Mouse (Mus musculus): ENCODE measurements around the gene Gm20518.

Gm20518 gene

DNA sequence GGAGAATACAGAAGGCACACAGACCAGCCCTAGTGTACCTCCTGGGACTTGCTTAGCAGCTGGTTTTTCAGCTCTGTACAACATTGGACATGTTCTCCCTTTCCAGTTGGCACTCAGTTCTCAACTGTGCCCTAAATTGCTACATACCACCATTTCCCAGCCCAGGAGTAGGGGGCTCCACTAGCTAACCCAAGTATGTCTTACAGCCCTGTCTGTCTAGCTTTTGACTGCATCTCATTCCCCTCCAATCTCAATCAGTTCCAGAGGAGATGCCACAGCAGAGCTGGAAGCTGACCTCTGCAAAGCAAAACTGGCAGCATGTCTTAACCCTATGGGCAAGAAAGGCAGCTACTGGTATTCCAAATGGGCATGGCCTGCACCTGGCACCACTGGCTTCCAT is 4.6 kb upstream of the Gm20518 start:
- no peak for DNase-seq (ENCODE audit: inconsistent ontology term)

DNA sequence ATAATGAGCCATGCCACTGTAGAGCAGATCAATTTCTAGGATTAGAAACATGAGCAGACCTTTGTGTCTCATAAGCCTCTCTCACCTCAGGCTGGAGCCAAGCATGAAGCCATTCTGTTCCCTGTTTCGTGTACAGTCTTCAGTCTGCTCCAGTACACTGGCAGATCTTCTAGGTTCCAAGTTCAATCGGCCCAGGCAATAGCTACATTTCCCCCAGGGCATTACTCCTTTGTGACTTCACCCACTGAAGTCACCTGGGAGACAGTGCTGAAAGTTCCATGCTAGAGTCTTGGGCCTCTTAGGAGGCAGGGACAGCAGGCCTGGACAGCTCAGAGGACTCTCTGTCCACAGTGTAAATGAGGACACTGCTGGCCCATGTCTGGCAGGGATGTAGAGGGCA is 2.5 kb upstream of the Gm20518 start, which contains the start of gene Tssk1:
Gene Tssk1 (plus strand): TSS at position 301 of the 400 bp plus-strand sequence.
- no peak for DNase-seq (ENCODE audit: inconsistent ontology term)

DNA sequence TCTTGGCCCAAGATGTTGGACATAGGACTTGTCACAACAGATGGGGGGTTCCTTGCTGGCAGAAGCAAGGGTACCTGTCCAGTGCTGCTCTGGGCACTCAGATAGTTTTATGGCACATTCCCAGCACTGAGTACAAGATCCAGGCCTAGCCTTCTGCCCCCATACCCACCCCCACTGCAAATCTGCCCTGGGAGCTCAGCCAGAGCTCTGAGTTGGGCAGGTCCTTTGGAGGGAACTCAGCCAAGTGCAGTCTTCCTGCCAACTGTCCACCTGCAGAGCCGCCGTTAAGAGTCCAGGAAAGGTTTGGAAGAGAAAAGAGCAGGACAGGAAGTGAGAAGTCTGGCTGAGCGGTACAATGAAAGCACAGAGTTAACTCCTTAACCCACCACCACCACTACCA is 1.1 kb upstream of the Gm20518 start:
- DNase-seq (ENCODE audit: inconsistent ontology term) = no peak

GRCm38 (mm10) chr16:17890917-17891566 is 429 bp downstream of the Gm20518 start:
- peak; percentile 76 for DNase-seq (ENCODE audit: inconsistent ontology term)

DNA sequence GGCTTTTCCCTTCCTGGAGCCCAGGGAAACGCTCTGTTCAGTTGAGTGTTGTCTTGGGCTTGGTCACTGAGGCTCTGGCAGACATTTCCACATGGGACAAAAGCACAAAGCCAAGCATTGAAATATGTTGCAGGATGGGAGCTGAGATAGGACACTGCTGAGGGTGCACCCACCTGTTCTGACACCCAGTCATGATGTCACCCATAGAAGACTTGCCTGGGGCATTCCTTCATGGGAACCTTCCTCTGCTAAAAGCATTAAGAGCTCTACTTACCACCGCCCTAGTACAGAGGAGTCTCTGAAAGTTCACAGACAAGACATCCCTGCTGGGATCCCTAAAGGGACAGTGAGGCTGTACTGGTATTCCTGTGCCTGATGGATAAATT is 1.1 kb downstream of the Gm20518 start:
- no peak for DNase-seq (ENCODE audit: inconsistent ontology term)

DNA sequence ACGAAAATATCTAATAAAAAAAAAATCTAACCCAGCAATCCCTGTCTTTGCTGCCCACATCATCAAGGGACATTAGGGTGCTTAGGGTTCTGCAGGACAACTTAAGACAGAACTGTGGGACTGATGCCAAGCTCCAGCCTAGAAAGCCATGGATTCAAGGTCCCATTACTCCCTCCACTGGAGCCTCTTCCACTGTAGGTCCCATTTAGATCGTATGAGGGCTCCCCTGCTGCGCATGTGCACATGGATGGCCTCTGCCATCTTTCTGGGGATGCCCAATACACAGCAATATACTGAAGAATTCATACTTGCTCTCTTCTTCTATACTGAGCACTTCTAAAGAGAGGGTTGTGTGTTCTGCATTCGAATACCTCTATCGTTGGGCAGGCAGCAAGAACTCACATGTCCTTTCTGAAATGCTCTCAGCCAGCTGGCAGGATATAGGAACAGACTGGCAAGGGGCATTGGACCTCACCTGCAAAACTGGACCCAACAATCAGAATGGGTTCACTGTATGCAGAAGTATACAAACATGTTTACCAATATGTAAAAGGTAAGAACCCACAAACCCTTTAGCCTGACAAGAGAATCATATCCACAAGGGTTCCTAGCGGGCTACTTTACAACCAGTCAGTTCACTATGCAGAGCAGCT is 1.7 kb downstream of the Gm20518 start:
- DNase-seq (ENCODE audit: inconsistent ontology term) = no peak

DNA sequence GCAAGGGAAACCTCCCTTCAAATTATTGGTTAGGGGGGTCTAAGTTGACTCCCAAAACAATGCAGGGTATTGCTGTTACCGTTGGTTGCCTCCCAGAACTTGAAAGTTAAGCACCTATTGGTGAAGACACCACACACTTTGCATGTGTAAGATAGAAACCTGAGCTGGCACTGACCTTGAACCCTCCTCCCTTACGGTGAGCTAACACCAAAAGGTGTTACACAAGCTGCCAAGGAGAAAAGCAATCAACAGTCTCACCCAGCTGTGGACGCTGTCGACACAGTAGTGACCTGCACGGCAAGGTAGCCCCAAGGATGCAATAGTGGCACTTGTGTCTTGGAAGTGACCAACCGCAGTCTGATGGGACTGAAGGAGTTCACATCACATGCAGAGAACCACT is 7.4 kb downstream of the Gm20518 start:
- DNase-seq (ENCODE audit: inconsistent ontology term) = no peak

GRCm38 (mm10) chr16:17882196-17882595 is 9.3 kb downstream of the Gm20518 start:
- DNase-seq (ENCODE audit: inconsistent ontology term) = no peak

GRCm38 (mm10) chr16:17879571-17879970 is 11.9 kb downstream of the Gm20518 start:
- no peak for DNase-seq (ENCODE audit: inconsistent ontology term)

- DNase-seq (ENCODE audit: inconsistent ontology term) = peak; percentile 11
These were observed 15.4 kb downstream of the Gm20518 start for GRCm38 (mm10) chr16:17876096-17876495.

GRCm38 (mm10) chr16:17875174-17875573 is 16.3 kb downstream of the Gm20518 start:
- DNase-seq (ENCODE audit: inconsistent ontology term) = no peak

DNA sequence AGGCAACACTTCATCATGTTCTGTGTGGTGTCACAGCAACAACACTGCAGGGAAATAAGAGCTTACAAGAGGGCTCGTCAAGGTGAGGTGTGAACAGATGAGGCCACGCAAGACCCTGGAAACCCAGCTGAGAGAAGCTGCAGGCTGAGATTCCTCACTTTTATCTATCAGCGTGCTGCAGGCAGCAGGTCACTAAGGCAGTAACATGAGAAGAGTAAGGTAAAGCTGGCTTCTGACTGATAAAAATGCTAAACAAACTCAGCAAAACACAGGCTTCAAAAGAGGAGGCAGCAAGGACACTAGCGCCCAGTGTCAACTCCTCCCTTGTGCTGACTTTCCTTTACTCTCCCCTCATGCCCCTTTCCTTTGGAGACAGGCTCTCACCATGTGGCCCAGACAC is 18.5 kb downstream of the Gm20518 start:
- no peak for DNase-seq (ENCODE audit: inconsistent ontology term)

DNA sequence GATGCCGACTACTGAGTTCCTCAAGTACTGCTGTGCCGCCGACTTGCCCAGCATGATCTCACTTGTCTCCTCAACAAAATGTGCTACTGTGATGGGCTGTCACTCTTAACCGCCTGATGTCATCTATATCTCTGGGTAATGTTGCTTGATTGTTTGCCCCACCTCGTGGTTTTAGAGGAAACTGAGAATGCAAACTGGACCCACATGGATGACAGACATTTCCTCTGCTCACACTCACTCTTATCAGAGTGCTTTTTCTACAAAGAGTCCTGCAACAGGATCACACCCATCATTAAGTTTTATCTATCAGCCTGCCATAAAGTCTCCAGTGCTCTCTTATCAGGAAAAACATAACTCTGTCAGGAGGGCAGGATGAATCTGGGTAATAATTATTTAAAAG is 20.2 kb downstream of the Gm20518 start:
- DNase-seq (ENCODE audit: inconsistent ontology term) = no peak

GRCm38 (mm10) chr16:17865770-17866169 is 25.7 kb downstream of the Gm20518 start:
- DNase-seq (ENCODE audit: inconsistent ontology term) = no peak

- no peak for DNase-seq (ENCODE audit: inconsistent ontology term)
These were observed 26.2 kb downstream of the Gm20518 start for GRCm38 (mm10) chr16:17865293-17865692.

- DNase-seq (ENCODE audit: inconsistent ontology term) = no peak
These were observed 32.9 kb downstream of the Gm20518 start for GRCm38 (mm10) chr16:17858592-17858991.

- DNase-seq (ENCODE audit: inconsistent ontology term) = no peak
These were observed 34.3 kb downstream of the Gm20518 start for GRCm38 (mm10) chr16:17857157-17857556.

DNA sequence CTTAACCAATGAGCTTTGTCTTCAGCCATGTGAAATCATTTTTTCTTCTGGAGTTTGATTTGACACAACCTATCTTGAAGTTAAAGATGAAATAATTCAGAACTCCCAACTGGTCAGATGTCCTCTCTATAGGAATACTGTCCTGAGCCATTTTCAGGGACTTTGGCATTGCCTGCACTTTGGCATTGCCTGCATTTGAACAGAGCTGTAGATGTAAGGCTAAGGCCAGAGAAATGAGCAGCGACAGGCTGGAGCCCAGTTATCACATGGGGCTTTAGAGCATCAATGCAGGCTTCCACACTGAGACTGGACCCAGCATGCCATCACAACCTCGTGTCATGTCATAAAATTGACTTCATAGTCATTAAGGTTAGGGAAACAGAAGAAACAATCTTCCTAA is 38.2 kb downstream of the Gm20518 start:
- DNase-seq (ENCODE audit: inconsistent ontology term) = no peak

DNA sequence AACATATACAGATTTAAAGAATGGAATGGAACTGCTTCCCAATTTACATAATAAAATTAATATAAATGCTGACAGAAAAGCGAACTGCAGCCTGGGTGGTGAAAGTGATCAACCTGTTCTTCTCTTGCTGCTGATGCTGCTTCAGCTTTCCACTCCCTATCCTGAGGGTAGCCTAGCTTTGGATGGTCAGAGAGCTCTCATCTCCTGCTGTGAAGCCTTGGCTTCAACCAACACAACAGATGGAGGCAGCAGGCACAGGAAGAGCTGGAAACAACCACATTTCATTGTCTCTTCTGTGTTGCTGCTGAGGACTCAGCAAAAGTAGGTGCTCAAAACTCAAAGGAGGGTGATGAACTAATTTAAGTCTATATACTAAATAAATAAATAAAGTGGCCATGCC is 39.6 kb downstream of the Gm20518 start:
- no peak for DNase-seq (ENCODE audit: inconsistent ontology term)

- no peak for DNase-seq (ENCODE audit: inconsistent ontology term)
These were observed 40.1 kb downstream of the Gm20518 start for GRCm38 (mm10) chr16:17851331-17851730.

DNA sequence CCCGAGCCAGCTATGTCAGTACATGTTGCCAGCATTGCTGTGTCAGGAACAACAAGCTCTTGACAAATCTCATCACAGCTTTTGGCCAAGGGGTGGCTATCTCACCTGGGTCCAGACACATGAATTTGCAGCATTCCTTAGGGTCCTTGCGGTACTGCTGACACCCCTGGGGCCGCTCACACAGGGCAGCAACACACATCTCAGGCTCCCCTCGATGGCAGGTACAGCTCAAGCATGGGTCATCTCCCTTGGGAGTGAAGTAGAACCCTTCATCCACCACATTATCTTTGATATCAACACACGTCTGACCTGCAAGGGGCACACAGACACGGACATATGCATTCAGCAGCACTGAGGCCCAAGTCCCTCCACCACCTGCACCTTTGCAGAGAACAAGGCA is 42.0 kb downstream of the Gm20518 start:
- DNase-seq (ENCODE audit: inconsistent ontology term) = no peak

GRCm38 (mm10) chr16:17848928-17849327 is 42.5 kb downstream of the Gm20518 start:
- peak; percentile 22 for DNase-seq (ENCODE audit: inconsistent ontology term)

DNA sequence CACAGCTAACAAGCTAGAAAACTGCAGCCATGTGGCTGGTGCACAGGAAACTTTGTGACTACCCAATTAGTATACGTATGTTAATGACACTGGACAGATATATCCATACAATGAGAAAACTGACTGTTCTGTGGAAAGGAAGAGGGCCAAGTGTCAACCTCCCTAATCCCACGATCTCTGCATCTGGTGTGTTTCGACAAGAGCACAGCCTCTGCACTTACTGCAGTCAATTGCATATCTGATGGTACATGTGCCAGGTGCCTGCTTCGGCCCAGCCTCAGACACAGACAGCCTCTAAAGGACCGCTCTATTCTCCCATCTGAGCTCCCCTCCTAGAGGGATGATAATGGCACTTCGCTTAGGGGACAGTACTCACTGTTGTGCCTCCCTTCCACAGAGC is 43.0 kb downstream of the Gm20518 start:
- DNase-seq (ENCODE audit: inconsistent ontology term) = no peak

All from Muller cell, postnatal 12 days (primary cell).